Mouse (Mus musculus) liver, adult (tissue): ENCODE results near the gene Gm20388.

ENCODE experiments used
- GATA4 ChIP-seq: IDR thresholded peaks from 2 replicates; pipeline ENCODE4 v1.6.1; 2014; ENCODE audit warnings: mild to moderate bottlenecking, low read length; ENCODE audit not compliant: insufficient replicate concordance

Gene Gm20388

DNA sequence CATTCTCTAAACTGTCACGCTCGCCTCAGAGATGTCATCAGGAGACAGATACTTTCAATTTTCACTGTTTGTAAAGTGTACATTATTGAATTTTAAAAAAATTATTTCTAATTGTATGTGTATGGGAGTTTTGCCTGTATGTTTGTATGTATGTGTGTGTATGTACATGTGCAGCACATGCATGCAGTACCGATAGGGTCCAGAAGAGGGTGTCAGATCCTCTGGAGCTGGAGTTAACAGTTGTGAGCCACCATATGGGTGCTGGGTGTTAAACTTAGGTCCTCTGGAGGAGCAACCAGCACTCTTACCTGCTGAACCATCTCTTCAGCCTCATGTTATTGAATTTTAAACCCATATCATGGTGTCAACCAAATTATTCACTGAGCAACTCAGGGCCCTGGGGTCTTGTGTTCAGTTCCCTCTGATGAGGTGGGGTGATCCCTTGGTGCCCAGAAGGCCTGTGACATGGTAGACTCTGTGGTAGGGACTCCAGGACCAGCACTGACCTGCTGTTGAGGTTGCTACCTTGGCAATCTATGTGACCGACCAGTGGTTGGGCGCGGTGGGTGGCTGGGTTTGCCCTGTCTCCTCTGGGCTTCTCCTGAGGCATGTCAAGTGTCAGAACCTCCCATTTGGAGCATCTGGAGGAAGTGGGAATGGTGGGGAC is 3593.3 kb downstream of the Gm20388 start:
- TF ChIP-seq GATA4, result no peak

DNA sequence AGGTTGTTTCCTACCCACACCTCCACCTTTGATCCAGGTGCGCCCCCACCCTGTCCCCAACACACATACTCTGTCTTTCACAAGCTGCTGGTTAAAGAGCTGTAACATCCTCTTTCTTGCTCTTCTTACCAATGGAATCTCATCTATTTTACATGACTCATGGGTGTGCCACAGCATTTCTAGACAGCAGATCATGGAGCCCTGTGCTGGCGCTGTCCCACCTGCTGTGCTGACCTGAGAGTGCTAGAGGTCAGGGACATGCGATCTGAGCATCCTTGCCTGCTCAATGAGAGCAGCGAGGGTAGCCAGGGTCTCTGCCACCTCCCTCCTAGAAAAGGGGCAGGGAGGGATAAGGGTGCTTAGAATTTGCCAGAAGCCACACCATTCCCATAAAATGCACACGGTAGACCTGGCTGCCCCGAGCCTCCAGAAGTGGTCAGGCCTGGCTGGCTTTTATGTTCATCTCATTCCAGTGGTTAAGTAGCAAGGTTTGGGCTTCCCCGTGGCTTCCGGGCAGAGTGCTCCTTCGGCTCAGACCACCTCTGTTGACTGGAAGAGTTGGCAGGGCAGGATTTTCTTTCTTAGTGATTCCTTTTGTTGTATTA is 3594.1 kb downstream of the Gm20388 start:
- no peak for TF ChIP-seq GATA4

DNA sequence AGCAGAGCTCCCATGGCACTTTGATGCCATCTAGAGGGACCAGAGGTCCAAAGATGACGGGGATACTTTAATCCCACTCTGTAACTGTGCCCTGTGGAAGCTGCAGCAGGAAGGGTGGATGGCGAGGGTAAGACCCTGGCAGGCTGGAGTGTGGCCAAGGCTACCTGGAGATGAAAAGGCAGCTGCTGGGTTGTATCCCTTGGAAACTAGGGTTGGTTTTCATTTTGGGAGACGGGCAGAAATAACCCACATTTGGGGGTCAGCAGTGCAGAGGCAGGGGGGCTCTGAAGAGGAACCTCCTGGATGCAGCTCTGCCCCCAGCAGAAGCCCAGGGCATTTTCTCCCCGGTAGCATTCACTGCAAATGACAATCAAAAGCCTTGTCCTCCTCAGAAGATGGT is 3594.6 kb downstream of the Gm20388 start:
- TF ChIP-seq GATA4, result no peak

DNA sequence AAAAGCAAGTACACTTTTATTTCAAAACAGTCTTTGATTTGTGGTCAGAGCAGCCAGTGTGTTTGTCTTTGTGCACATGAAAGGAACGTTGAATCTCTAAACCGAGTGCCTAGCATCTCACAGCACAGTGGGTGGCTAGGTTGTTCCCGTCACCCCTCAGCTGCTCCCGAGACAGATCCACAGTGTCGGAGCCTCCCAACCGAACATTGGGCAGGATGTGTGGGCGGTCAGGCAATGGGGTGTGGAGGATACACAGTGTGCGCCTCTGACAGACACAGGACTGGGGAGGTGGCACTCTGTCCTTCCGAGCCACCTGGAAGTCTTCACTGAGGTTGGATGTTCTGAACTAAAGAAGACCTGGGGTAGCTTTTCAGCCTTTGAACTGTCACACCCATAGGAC is 3595.1 kb downstream of the Gm20388 start:
- TF ChIP-seq GATA4, result no peak

DNA sequence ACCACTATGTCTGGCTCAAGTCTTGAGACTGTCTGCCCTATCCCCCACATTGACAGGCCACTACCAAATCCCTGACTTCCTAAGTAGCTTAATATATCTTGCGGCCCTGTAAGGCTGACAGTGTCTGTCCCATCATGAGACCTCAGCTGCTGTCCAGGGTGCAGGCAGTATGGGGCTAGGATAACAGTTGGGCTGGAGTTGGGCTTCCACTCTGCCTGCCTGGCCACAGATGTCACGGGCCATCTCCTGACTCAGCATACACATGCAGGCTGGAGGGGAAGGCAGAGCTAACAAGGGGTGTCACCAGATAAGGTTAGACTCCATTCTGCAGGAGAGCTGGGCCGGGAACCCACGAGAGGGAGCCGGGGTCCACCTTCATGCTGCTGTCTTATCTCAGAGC is 3596.5 kb downstream of the Gm20388 start:
- no peak for TF ChIP-seq GATA4

DNA sequence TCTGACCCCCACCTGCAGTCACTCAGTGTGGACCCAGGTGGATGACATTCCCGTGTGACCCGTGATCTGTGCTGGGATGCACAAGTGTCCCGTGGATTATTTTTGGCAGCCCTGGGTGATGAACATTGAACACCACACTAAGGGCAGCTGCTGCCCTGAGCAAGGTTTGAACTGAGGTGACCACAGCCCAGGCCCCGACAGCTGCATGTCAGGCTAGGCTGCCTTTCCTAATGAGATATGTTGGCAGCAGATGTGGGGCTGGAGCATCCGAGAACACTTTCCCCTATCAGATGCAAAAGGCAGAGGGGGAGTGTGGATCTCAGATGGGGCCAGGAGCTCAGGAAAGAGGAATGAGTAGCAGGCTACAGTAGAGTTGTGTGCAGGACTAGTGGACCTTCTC is 3600.2 kb downstream of the Gm20388 start:
- no peak for TF ChIP-seq GATA4

DNA sequence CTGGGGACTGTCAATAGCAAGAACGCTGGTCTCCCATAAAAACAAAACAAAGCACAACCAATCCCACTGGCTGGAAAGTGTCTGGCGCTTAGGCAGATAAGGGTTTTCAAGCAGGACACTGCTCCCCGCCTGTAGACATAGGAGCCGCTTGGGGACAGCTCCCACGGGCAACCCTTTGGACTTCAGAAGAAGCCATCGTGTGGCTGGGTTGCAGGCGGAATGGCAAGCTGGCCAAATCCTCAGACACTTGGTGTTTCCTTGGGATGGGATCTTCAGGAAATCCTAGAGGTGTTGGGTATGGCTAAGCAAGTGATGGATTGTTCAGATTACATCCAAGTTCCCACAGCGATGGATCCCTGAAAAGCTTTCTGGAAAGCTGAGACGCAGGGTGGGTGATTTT is 3603.5 kb downstream of the Gm20388 start:
- no peak for TF ChIP-seq GATA4

DNA sequence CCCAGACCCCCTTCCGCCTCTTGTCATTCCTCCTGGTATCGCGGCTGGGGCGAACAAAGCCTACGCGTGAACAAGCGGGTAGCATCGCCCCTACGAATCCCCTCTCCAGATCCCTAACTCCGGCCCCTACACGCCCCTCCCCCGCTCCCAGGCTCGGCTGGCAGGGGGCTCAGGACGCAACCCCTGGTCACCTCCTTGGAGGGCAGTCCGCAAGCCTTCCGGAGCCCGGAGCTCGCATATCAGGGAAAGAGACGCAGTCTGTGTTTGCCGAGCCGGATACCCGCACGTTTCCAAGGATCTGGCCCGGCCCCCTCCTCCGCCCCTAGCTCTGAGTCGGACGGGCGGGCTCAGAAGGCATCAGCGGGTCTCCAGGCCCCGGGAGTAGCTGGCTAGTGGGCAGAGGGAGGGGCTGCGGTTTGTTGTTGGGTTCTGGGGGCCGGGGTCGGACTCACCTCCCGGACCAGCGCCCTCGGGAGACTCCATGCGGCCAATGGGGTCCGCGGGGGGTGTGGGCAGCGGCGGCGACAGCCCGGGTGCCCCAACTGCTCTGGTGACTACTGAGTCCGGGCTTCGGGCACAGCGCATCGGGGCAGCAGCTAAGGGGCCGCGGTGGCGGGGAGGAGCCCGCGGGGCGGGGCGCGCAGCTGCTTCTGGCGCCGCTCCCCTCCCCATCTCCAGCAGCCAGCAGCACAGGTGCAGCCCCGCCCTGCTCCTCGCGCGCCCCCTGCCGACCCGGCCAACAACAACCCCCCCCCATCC is 3604.3 kb downstream of the Gm20388 start, which contains the start of gene Dbndd1:
TSS of gene Dbndd1 (minus strand) at position 683 of the 759 bp plus-strand sequence.
- no peak for TF ChIP-seq GATA4

DNA sequence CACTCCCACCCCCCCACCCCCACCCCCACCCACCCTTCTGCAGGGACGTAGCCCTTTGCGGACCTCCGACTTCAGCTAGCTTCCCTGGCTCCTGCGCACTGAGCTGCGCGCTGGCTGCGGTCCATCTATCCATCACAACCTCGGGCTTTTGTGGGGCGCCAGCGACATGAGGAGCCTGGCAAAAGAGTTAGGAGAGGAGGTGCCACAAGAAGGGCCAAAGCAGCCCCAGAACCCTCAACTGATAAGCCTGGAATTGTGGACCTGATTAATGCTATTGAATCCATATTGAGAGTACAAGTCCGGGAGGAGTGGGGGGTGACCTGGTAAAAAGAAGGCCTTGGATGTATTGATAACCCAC is 3604.9 kb downstream of the Gm20388 start:
- TF ChIP-seq GATA4, result no peak

DNA sequence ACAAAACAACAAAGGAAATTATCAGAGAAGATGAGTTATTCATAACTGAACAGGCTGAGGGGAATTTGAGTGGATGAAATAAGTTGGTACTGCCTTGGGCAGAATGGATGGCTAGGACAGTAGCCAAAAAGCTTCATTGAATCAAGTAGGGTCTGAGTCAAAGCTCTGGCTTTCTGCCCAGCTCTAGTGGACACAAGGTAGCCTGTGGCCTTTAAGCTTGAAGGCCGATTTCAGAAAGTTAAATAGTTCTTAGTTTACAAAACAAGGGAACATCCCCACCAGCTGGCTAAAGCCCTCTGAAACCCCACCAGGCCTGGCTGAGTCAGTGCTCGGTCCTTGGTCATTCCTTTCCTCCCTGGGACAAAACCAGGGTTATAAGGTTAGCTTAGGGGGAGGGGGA is 3606.0 kb downstream of the Gm20388 start:
- no peak for TF ChIP-seq GATA4

DNA sequence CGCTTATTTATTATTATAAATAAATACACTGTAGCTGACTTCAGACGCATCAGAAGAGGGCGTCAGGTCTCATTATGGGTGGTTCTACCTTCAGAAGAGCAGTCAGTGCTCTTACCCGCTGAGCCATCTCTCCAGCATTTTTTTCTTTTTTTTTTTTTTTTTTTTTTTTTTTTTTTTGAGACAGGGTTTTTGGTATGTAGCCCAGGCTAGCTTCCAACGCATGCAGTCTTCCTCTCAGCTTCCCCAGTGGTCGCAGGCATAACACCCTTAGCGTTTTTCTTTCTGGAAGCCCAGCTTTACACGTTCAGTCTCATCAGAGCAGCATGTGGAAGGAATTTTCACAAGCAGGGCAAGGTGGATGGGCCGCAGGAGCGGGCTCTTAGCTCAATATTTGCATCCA is 3607.5 kb downstream of the Gm20388 start:
- TF ChIP-seq GATA4, result no peak

DNA sequence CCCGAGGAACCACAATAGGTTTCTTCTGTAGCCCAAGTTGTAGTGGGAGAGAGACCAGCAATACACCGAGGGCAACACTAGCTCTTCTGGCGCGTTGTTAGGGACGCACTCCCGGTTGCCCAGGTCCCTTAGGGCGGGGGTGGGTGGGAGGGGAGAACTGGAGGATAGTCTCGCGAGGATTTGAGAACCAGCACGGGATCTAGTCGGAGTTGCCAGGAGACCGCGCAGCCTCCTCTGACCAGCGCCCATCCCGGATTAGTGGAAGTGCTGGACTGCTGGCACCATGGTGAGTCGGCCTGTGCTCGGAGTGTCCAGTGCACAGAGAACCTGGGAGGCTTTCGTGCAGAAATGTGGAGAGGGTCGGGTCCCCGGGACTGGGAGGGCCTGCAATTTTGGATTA is 3608.0 kb downstream of the Gm20388 start, which contains the start of gene Gas8:
TSS of gene Gas8 (plus strand) at position 168 of the 400 bp plus-strand sequence.
- TF ChIP-seq GATA4, result no peak

DNA sequence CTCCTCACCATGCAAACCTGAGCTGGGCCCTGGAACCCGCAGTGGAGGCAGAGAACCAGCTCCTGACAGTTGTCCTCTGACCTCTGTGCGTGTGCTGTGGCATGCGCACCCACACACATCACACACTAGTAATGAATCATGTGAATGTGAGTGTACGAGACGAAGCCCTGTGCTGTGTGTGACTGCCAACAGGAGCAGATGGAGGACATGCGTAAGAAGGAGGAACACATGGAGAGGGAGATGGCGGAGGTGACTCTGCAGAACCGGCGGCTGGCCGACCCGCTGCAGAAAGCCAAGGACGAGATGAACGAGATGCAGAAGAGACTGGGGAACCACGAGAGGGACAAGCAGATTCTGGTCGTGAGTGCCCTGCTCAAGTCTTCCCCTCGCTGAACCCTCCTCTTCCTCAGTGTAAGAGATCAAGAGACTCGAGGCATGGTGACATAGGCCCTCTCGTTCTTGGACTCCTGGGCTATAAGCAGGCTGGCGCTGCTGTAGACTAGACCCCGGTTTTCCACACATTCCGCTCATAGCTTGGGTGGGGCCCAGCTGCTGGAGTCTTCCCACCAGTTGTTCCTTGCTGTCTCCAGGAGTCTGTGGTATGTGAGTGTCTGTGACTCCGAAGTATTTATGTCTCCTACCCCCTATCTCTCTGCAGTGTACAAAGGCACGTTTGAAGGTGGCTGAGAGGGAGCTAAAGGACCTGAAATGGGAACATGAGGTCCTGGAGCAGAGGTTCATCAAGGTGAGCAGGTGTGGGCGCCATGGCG is 3617.3 kb downstream of the Gm20388 start:
- TF ChIP-seq GATA4, result no peak

DNA sequence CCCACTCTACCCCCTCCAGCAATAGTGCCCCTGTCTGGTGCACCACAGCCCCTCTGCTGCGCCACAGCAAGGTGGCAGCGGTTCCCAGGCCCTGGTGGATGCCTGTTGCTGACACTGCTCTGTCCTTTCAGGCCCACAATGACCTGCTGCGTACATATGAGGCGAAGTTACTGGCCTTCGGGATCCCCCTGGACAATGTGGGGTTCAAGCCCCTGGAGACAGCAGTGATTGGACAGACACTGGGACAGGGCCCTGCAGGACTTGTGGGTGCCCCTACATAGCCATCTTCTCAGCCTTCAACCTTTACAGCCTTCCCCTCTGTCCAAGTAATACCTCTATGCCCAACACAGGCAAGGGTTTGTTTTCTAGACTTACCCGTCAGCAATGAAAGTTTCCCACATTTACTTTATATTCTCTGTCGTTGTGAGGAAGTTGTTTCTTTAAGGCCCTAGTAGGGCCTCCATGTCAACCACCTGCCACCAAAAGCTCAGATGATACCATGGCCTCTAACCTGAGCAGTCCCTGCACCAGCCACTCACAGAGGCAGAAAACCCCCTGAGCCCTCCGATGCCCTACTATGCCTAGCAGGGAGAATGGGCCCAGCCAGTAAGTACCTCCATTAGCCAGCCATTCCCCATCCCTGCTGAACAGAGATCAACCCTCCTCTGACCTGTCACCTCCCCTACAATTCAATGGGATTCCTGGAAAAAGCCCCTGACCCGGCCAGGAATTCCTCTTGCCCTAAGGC is 3625.8 kb downstream of the Gm20388 start:
- TF ChIP-seq GATA4, result no peak

DNA sequence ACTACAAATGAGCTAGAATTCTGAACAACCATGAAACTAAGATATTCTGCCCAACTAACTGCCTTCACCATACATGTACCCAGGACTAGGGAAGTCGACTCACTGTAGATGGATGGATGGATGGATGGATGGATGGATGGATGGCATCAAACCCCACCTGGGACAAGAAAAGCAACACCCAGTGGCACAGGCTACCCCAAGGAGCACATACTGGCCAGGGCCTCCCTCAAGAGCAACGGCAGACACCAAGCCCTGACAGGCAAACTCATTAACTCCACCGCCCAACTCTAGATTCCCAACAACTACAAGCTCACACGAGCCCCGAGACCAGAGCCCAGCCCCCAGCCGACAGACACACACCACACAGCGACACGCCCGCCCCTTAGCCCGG is 3626.3 kb downstream of the Gm20388 start:
- no peak for TF ChIP-seq GATA4

DNA sequence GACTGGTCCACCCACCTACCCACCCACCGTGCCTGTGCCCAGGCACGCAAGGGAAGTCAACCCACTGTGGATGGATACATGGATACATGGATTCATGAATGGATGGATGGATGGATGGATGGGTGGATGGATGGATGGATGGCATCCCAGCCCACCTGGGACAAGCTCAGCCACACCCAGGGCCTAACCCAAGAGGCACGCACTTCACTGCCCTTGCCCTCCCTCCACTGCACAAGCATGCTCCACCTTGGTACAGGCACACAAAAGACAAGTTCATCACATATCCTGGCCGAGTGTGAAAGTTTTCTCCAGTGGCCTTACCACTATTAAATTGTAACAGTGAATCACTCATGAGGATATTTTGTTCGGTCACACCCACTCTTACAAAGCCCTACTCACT is 3713.6 kb downstream of the Gm20388 start:
- no peak for TF ChIP-seq GATA4
